Mouse (Mus musculus) MEL (cell line): Measurements from ENCODE around the gene Akap11.

Source experiments
- BHLHE40 ChIP-seq: IDR thresholded peaks from 2 replicates; pipeline ENCODE4 v1.6.1; 2012; ENCODE audit warnings: low read depth, mild to moderate bottlenecking, inconsistent platforms, low read length, improper control_type of control experiment, borderline replicate concordance
- CHD2 ChIP-seq: IDR thresholded peaks from 2 replicates; pipeline ENCODE4 v1.6.1; 2011; ENCODE audit warnings: low read length, improper control_type of control experiment
- CTCF ChIP-seq, 3 experiments: IDR thresholded peaks in 2 of 3; conservative IDR thresholded peaks in 1 of 3; 2 replicates each; pipeline ENCODE4 v1.5.1; 2011 to 2012; ENCODE audit warnings: low read length in 3 of 3, low read depth in 2 of 3, mild to moderate bottlenecking in 2 of 3, improper control_type of control experiment in 1 of 3, inconsistent platforms in 1 of 3, mixed read lengths in 1 of 3, moderate library complexity in 1 of 3; ENCODE audit not compliant: control insufficient read depth in 1 of 3, insufficient read depth in 1 of 3, poor library complexity in 1 of 3, severe bottlenecking in 1 of 3
- E2F4 ChIP-seq: IDR thresholded peaks from 2 replicates; pipeline ENCODE4 v1.6.1; 2011; ENCODE audit warnings: low read depth, low read length, improper control_type of control experiment, borderline replicate concordance
- EP300 ChIP-seq, 2 experiments: IDR thresholded peaks; 2 replicates each; pipeline ENCODE4 v1.6.1; 2011; ENCODE audit warnings: improper control_type of control experiment in 2 of 2, low read length in 2 of 2, low read depth in 1 of 2, mild to moderate bottlenecking in 1 of 2
- ETS1 ChIP-seq: IDR thresholded peaks from 2 replicates; pipeline ENCODE4 v1.6.1; 2012; ENCODE audit warnings: low read depth, mild to moderate bottlenecking, inconsistent platforms, low read length, improper control_type of control experiment, moderate library complexity
- POLR2A ChIP-seq, 2 experiments: IDR thresholded peaks; 2 replicates each; pipeline ENCODE4 v1.6.1; 2011 to 2012; ENCODE audit warnings: low read length in 2 of 2, mild to moderate bottlenecking in 2 of 2, control low read depth in 1 of 2, improper control_type of control experiment in 1 of 2, low read depth in 1 of 2, moderate library complexity in 1 of 2; ENCODE audit not compliant: control insufficient read depth in 1 of 2, insufficient read depth in 1 of 2, poor library complexity in 1 of 2
- TBP ChIP-seq: IDR thresholded peaks from 2 replicates; pipeline ENCODE4 v1.8.0; 2011; ENCODE audit warnings: low read depth, low read length, improper control_type of control experiment
- USF2 ChIP-seq, 2 experiments: IDR thresholded peaks; 2 replicates each; pipeline ENCODE4 v1.6.1; 2011 to 2012; ENCODE audit warnings: improper control_type of control experiment in 2 of 2, low read length in 2 of 2, borderline replicate concordance in 1 of 2, inconsistent platforms in 1 of 2, low read depth in 1 of 2, mild to moderate bottlenecking in 1 of 2; ENCODE audit not compliant: insufficient read depth in 1 of 2
- ZKSCAN1 ChIP-seq: IDR thresholded peaks from 2 replicates; pipeline ENCODE4 v1.6.1; 2012; ENCODE audit warnings: low read depth, mild to moderate bottlenecking, inconsistent platforms, low read length, improper control_type of control experiment, moderate library complexity

DNA sequence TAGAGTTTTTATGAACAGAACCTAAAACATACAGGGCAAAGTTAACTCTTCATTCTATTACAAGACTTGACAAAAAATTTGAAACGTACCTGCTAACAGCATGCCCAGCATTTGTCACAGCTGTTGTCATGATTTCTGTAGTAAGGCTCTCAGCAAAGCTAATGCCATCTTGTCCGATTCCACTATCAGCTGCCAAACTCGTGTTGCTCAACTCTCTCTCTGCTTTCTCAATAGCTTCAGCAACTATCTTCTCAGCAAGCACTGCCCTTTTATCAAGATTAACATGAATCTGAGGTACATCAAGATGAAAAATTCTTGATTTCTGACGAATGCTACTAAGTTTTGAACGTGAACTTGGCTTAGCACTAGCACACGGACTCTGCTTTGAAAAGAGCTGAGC lies 26.8 kb downstream of the Akap11 start:
- TF ChIP-seq E2F4 (no peak), EP300 (IDR thresholded peaks at IDR 0.05; ENCODE audit: low read depth in 1 of 2, low read length in 2 of 2) (no peak), CHD2 (no peak), TBP (no peak), CTCF (IDR thresholded peaks at IDR 0.05 in 2 of 3, conservative IDR thresholded peaks at IDR 0.05 in 1 of 3; ENCODE audit: control insufficient read depth in 1 of 3, insufficient read depth in 1 of 3, low read depth in 2 of 3, low read length in 3 of 3, poor library complexity in 1 of 3, severe bottlenecking in 1 of 3) (no peak), BHLHE40 (no peak), POLR2A (IDR thresholded peaks at IDR 0.05; ENCODE audit: control insufficient read depth in 1 of 2, insufficient read depth in 1 of 2, low read depth in 1 of 2, low read length in 2 of 2, poor library complexity in 1 of 2) (no peak), ZKSCAN1 (no peak), ETS1 (no peak), USF2 (IDR thresholded peaks at IDR 0.05; ENCODE audit: borderline replicate concordance in 1 of 2, insufficient read depth in 1 of 2, low read depth in 1 of 2, low read length in 2 of 2) (no peak)
